ENCODE assay signal across 15 mouse cellular contexts in the genomic region with DNA sequence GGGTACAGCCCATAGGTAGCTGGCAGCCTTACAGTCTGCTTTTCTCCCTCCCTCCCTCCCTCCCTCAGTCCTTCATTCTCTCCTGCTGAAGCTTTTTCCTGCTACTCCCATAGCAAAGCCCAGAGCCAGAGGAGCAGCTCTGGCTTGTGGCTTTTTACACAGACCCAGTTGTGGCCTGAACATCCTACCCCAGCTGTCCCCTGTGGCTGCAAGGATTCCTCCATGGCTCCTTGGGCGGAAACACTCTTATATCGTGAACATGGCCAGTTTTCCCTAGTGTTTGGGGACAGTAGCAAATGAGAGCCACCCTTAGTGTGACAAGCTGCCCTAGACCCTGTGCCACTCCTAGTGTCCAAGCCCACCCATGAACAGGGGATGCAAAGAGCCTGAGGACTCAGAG. TPM values are rescaled to one million over a fixed set of nuclear protein-coding genes. Genes with fewer than 3 reads are reported as not detected.
DNase-seq lines count a peak whose midpoint lies in the region; ATAC-seq and TF ChIP-seq lines count a peak whose summit lies in the region.
"Had no signal": no experiment of that assay in that cellular context is flagged by ENCODE, and none has a peak within 500 bp of the region (broad histone marks: within the 10 kb centered on the region; RNA-seq: fewer than 3 reads in every experiment).

No protein-coding gene starts in this region.

- ATAC-seq in intestine, embryonic 15.5 days: no peak
- no peak for ATAC-seq in intestine, postnatal 0 days
- no peak for ATAC-seq in neural tube, embryonic 13.5 days (ENCODE audit: low read depth)
- no peak for ATAC-seq in stomach, postnatal 0 days (ENCODE audit: low FRiP score, low TSS enrichment)

- H3K4me2 ChIP-seq in intestine, embryonic 15.5 days (replicated peaks): no peak overlapping the region
- no peak overlapping the region for H3K4me2 ChIP-seq in intestine, postnatal 0 days (replicated peaks; ENCODE audit: low read depth)
- no peak overlapping the region for H3K4me2 ChIP-seq in neural tube, embryonic 13.5 days
- H3K4me2 ChIP-seq in stomach, postnatal 0 days (replicated peaks; ENCODE audit: low read depth): no peak overlapping the region

- DNase-seq in gastrocnemius, adult 2 months: no peak
- no peak for DNase-seq in gastrocnemius, postnatal 36 days
- no peak for DNase-seq in neural tube, embryonic 10.5 days (ENCODE audit: extremely low spot score, low spot score)
- DNase-seq in stomach, postnatal 0 days (ENCODE audit: low spot score): no peak
- no peak for DNase-seq in frontal cortex, adult 2 months (ENCODE audit: extremely low spot score in 1 of 2, low spot score in 1 of 2)
- DNase-seq: adrenal gland, adult 8-10 months; cerebellum, postnatal 36 days; kidney, adult 18-20 months; right cerebral cortex, postnatal 14 days; thymus, postnatal 25 days had no signal

- H3K4me1 ChIP-seq in intestine, embryonic 15.5 days (replicated peaks): peaks cover 48% of the 10 kb centered on the region
- peaks cover 4% of the 10 kb centered on the region; the same call in 1 of the 2 replicates for H3K4me1 ChIP-seq in intestine, postnatal 0 days (replicated peaks; ENCODE audit: control insufficient read depth, insufficient read depth, low read length)
- peaks cover 49% of the 10 kb centered on the region for H3K4me1 ChIP-seq in neural tube, embryonic 13.5 days (replicated peaks)
- H3K4me1 ChIP-seq in stomach, postnatal 0 days (replicated peaks; ENCODE audit: control insufficient read depth, insufficient read depth): peaks cover 26% of the 10 kb centered on the region

- H3K36me3 ChIP-seq in intestine, embryonic 15.5 days: no peaks in the 10 kb centered on the region
- H3K36me3 ChIP-seq in intestine, postnatal 0 days (ENCODE audit: control insufficient read depth, insufficient read depth): peaks cover 27% of the 10 kb centered on the region; the same call in 1 of the 2 replicates
- no peaks in the 10 kb centered on the region; the same call in 1 of the 2 replicates for H3K36me3 ChIP-seq in neural tube, embryonic 13.5 days
- H3K36me3 ChIP-seq in stomach, postnatal 0 days (ENCODE audit: control insufficient read depth, insufficient read depth, low read length): peaks cover 4% of the 10 kb centered on the region; the same call in 1 of the 2 replicates

- no peaks in the 10 kb centered on the region for H3K27me3 ChIP-seq in intestine, embryonic 15.5 days (replicated peaks)
- H3K27me3 ChIP-seq in intestine, postnatal 0 days (replicated peaks; ENCODE audit: control insufficient read depth, insufficient read depth, low read length): no peaks in the 10 kb centered on the region
- peaks cover 5% of the 10 kb centered on the region; the same call in 1 of the 2 replicates for H3K27me3 ChIP-seq in neural tube, embryonic 13.5 days
- H3K27me3 ChIP-seq in stomach, postnatal 0 days (ENCODE audit: control insufficient read depth, insufficient read depth, low read length): no peaks in the 10 kb centered on the region

- no peaks in the 10 kb centered on the region for H3K9me3 ChIP-seq in intestine, embryonic 15.5 days
- no peaks in the 10 kb centered on the region for H3K9me3 ChIP-seq in intestine, postnatal 0 days (ENCODE audit: control insufficient read depth)
- no peaks in the 10 kb centered on the region for H3K9me3 ChIP-seq in neural tube, embryonic 13.5 days
- H3K9me3 ChIP-seq in stomach, postnatal 0 days (ENCODE audit: control insufficient read depth, low read length): no peaks in the 10 kb centered on the region

- TF ChIP-seq CTCF in gastrocnemius, adult 2 months (IDR thresholded peaks at IDR 0.05): no peak
- TF ChIP-seq CTCF in intestine, postnatal 0 days (IDR thresholded peaks at IDR 0.05; ENCODE audit: low read depth): no peak
- TF ChIP-seq CTCF in stomach, postnatal 0 days (IDR thresholded peaks at IDR 0.05; ENCODE audit: low read depth): no peak

- H3K27ac ChIP-seq in gastrocnemius, adult 2 months: peak overlapping the region; percentile 81
- H3K27ac ChIP-seq in intestine, embryonic 15.5 days: 0 out of 2 replicates have a peak overlapping the region, but pooled peaks have one; percentile 30
- no peak overlapping the region for H3K27ac ChIP-seq in intestine, postnatal 0 days (ENCODE audit: low read depth, low read length)
- no peak overlapping the region for H3K27ac ChIP-seq in neural tube, embryonic 13.5 days (replicated peaks)
- peak overlapping the region; percentile 69 for H3K27ac ChIP-seq in stomach, postnatal 0 days (replicated peaks)
- H3K27ac ChIP-seq: liver, embryonic 14.5 days had no signal

- no peak overlapping the region for H3K9ac ChIP-seq in intestine, embryonic 15.5 days
- no peak overlapping the region for H3K9ac ChIP-seq in intestine, postnatal 0 days (ENCODE audit: low read depth, low read length)
- H3K9ac ChIP-seq in neural tube, embryonic 13.5 days: peak overlapping the region; percentile 17; the same call in 1 of the 2 replicates
- no peak overlapping the region for H3K9ac ChIP-seq in stomach, postnatal 0 days (ENCODE audit: low read length)
- H3K9ac ChIP-seq: liver, embryonic 14.5 days had no signal

- TF ChIP-seq EP300 in stomach, postnatal 0 days (optimal IDR thresholded peaks at IDR 0.05): no peak

- WGBS in intestine, embryonic 15.5 days: 70% methylated on average over 2 of the region's 2 CpGs
- WGBS in intestine, postnatal 0 days: 84% methylated on average over 2 of the region's 2 CpGs
- WGBS in neural tube, embryonic 13.5 days: 75% methylated on average over 2 of the region's 2 CpGs
- WGBS in stomach, postnatal 0 days: 68% methylated on average over 2 of the region's 2 CpGs

- intact Hi-C loops in gastrocnemius, adult 2 months (cut with DNase I): no loop called here
- intact Hi-C loops in gastrocnemius, postnatal 36 days (cut with DNase I): loop anchor here (5.0 kb wide), 1 partner anchor 47 kb away; no protein-coding TSS in a partner anchor

- H3K4me3 ChIP-seq in gastrocnemius, adult 2 months: peak overlapping the region; percentile 11; the same call in 1 of the 2 replicates
- H3K4me3 ChIP-seq in intestine, embryonic 15.5 days (replicated peaks): no peak overlapping the region
- no peak overlapping the region for H3K4me3 ChIP-seq in intestine, postnatal 0 days (ENCODE audit: low read depth, low read length)
- H3K4me3 ChIP-seq in neural tube, embryonic 13.5 days: no peak overlapping the region
- H3K4me3 ChIP-seq in stomach, postnatal 0 days (ENCODE audit: low read depth, low read length): no peak overlapping the region
- H3K4me3 ChIP-seq: erythroblast, embryonic 14.5 days had no signal

RNA-seq across cellular contexts. Expression of a gene that starts 58.6 kb away (rescaled TPM):
- total RNA-seq in gastrocnemius, adult 2 months (2021): 100 to 1,000 TPM; 118 to 120 TPM
- 100 to 1,000 TPM in 1 of 2 experiments, 10 to 100 TPM in 1; 95.6 to 103 TPM for total RNA-seq in gastrocnemius, postnatal 36 days (2021)
- polyA plus RNA-seq in intestine, embryonic 15.5 days (2015; fragmentation: Nextera tagmentation; extraction: Ambion mirVana): 11.7 and 12.5 TPM in 2 replicates
- polyA plus RNA-seq in intestine, postnatal 0 days (2015; fragmentation: Nextera tagmentation; extraction: Ambion mirVana): 9.0 and 10.2 TPM in 2 replicates
- 3.2 and 4.7 TPM in 2 replicates for polyA plus RNA-seq in neural tube, embryonic 13.5 days (2015; fragmentation: Nextera tagmentation; extraction: Ambion mirVana)
- polyA plus RNA-seq in stomach, postnatal 0 days (2015; fragmentation: Nextera tagmentation; extraction: Ambion mirVana): 8.7 and 10.5 TPM in 2 replicates
- 12.3 and 16.0 TPM in 2 replicates for polyA plus RNA-seq in frontal cortex, adult 2 months (2012; rRNA removed)

Comparison
In these comparisons a context has a peak if more than half of its experiments do, and no peak if none do; other contexts are left out.
1. H3K27ac ChIP-seq: peak in gastrocnemius, adult 2 months (single experiment), intestine, embryonic 15.5 days (single experiment) and stomach, postnatal 0 days (single experiment); none in intestine, postnatal 0 days (single experiment) and neural tube, embryonic 13.5 days (single experiment).